Mouse (Mus musculus) embryo, embryonic 10.5 days (tissue): ENCODE data around the gene Gm5039.
"Not testable (repeated sequence)": the region's sequence is repeated elsewhere in the genome, so short reads cannot be mapped to it uniquely, and the experiment has no call there.

Experiments
- DNase-seq: peaks from one replicate; pipeline ENCODE4 v3.0.0-alpha.2; 2015; ENCODE audit warnings: low spot score

Gene Gm5039

DNA sequence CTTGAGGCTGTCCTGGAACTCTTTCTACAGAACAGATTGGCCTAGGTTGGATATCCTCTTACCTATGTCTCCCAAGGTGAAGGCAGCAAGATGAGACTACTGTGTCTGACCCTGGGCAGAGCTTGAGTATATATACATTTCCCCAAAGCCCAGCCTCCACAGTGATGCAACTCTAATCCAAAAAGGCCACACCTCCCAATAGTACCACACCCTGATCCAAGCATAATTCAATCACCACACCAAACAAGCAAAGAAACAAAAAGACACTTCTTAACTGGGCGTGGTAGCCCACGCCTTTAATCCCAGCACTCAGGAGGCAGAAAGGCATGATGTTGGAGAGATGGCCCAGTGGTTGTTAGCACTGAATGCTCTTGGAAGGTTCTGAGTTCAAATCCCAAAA, at the start of gene Gm5039:
Gm5039 (minus strand) TSS at position 101 of the 400 bp plus-strand sequence.
- DNase-seq = not testable (repeated sequence)

- DNase-seq = no peak
Measured at GRCm38 (mm10) chr12:88372018-88372417, 48.2 kb upstream of the Gm5039 start.

DNA sequence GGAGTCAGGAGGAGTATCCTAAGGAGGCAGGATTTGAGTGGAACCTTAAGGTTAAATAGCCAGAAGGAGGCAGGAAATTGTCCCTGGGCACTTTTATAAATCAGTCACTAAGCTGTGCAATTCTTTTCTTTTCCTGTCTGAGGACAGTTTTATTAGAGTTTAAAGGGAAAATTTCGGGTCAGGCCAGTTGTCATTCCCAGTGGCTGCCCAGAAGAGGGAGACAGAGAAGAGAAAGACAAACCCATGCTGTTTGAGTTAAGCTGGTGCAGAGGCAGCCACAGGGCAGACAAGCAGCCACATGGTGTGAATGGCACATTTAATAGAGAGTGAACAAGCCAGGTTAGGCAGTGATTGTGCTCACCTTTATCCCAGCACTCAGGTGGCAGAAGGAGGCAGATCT, 46.5 kb upstream of the Gm5039 start:
- not testable (repeated sequence) for DNase-seq

DNA sequence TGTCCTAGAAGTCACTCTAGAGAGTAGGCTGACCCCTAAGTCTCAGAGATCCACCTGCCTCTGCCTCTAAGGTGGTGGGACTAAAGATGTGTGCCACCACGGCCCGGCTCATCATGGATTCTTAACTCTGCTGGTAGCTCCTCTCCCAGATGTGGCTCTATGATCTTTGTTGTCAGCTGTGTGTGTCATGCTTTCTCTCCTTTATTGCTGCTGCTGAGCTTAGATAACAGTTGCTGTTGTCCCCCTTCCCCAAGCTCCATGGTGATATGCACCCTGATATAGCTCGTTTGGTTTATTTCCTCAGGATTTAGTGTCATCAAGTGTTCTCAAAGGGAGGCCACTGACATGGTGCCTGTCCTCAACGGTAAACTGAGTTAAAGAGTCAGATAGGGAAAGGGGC, 45.9 kb upstream of the Gm5039 start:
- not testable (repeated sequence) for DNase-seq

GRCm38 (mm10) chr12:88368618-88369017, 44.8 kb upstream of the Gm5039 start:
- no peak for DNase-seq

GRCm38 (mm10) chr12:88367673-88368072, 43.8 kb upstream of the Gm5039 start:
- DNase-seq = no peak

- DNase-seq = peak; percentile 3
Measured at GRCm38 (mm10) chr12:88361120-88361445, 37.3 kb upstream of the Gm5039 start.

DNA sequence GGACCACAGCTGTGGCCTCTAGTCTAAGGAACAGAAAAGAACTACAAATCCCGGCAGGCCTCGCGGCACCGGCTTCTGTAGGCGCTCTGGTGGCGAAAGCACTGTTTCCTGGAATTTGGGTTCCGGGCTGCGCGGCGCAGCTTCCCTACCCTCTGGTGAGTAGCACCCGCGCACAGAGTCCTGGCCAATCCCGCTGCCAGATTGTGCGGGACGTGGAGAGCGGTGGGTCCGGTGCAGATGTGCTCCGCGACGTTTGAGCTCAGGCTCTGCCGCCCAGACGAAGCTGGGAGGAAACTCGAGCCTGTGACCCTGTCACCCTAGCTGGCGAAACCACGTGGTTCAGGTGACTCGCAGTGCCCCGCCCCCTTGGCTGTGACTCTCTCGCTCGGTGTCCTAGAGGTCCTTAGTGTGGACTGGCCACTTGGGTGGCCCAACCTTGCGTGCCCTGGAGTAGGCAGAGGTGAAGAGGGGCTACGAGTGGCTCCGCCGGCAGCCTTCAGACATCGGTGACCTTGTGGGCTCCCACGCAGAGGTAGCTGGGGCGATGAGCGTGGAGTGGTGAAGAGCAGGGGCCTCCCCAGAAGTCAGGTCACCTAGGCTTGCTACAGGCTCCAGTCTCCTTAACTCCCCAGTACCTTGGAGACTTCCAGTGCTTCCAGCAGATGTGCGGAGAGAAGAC, 36.8 kb upstream of the Gm5039 start, which contains the start of gene Adck1:
Adck1 (plus strand) TSS at position 114 of the 679 bp plus-strand sequence.
- peak; percentile 94 for DNase-seq

DNA sequence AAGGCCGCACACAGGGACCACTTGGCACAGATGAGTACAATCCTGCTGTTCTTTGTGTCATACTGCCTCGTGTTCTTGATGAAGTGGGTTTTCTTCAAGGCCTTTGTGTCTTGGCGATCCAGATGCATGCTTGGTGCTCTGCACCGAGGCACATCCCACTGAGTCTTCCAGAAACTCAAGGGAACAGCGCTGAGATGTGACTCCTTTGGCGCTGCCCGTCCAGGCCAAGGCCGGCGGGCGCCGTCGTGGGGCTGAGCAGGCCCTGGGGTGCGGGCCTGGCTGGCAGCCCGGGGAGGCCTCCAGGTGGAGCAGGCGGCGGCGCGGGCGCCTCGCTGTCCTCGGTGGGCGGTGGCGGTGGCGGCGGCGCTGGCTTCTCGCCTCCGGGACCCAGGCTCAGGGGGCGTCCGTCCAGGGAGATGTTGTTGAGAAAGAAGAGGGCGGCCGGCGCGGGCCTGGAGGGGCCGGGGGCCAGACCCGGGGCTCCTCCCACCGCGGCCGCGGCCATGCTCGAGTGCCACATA, 30.4 kb upstream of the Gm5039 start:
- peak; percentile 30 for DNase-seq

DNA sequence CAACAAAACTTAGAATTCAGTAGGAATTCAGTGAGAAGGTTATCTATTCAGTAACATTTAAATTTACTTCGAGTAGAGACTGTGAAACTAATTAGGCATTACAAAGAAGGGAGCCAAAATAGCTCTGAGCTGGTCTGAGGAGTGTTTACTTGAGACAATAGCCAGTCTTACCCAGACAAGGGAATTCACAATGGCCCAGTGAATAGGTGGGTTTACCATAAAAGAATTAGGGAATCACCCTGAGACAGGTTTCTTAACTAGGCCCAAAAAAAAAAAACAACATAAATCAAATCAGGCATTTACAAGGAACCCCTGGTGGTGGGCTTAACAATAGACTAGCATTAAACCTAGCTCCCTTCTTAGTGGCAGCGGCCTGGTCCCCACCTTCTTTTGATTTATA, 17.5 kb upstream of the Gm5039 start:
- not testable (repeated sequence) for DNase-seq

DNA sequence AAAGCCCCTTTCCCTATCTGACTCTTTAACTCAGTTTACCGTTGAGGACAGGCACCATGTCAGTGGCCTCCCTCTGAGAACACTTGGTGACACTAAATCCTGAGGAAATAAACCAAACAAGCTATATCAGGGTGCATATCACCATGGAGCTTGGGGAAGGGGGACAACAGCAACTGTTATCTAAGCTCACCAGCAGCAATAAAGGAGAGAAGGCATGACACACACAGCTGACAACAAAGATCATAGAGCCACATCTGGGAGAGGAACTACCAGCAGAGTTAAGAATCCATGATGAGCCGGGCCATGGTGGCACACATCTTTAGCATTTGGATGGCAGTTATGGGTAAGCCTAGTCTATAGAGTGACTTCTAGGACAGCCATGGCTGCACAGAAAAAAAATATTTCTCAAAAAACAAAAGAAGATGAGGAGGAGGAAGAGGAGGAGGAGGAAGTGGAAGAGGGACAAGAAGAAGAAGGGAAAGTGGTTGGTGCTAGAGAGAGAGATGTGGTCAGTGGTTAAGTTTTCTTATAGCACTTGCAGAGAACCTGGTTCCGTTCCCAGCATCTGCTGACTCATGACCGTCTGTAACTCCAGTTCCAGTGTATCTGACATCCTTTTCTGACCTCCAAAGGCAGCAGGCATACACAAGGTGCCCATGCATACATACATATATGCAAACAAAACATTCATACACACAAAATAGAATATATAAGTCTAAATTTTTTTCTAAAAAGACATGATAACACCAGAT, 13.0 kb upstream of the Gm5039 start:
- DNase-seq = not testable (repeated sequence)

DNA sequence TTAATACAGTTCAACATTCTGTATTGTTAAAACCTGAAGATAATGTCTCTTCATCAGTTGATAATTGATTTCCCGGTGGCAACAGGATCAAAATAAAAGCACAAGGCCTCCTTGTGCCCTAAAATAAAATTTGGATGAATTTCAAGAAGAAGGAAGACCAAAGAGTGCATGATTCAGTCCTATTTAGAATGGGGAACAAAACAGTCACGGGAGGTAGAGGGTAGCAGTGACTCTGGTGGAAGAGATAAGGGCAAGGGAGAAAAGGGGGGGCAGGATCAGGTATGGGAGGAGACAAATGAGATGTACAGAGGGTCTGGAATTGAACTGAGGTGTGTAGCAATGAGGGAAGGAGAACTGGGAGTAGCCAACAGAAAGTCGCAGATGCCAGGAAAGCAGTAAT, 9.3 kb downstream of the Gm5039 start:
- DNase-seq = no peak

DNA sequence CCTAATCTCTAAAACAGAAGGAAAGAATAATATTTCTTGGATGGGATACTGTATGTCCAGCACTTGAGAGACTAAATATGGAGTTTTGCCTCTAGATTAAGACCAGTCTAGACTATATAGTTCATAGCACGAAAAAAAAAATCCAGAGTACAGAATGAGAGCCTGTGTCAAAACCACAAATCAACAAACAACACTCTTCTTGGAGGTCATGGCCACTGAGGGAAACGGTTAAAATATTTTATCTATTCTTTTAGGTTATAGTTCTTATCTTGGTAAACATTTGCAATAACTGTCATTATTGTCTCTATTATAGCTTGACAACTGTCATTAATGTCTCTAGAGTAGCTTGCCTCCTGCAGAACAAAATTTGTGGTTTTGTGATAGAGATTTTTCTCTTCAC, 26.7 kb downstream of the Gm5039 start:
- DNase-seq = not testable (repeated sequence)

- DNase-seq = not testable (repeated sequence)
Measured at GRCm38 (mm10) chr12:88293082-88293481, 30.7 kb downstream of the Gm5039 start.

- DNase-seq = not testable (repeated sequence)
Measured at GRCm38 (mm10) chr12:88285224-88285623, 38.6 kb downstream of the Gm5039 start.

DNA sequence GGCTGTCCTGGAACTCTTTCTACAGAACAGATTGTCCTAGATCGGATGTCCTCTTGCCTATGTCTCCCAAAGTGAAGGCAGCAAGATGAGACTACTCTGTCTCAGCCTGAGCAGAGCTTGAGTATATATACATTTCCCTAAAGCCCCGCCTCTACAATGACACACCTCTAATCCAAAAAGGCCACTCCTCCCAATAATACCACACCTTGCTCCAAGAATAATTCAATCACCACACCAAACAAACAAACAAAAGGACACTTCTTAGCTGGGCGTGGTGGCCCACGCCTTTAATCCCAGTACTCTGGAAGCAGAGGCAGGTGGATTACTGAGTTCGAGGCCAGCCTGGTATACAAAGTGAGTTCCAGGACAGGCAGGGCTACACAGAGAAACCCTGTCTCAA, 49.4 kb downstream of the Gm5039 start, which contains the start of gene Gm5662:
Gm5662 (minus strand) TSS at position 101 of the 400 bp plus-strand sequence.
- not testable (repeated sequence) for DNase-seq
